Mouse (Mus musculus) spleen, adult 2 months (tissue): ENCODE measurements around the gene Cog4. TPM values are rescaled to one million over a fixed set of nuclear protein-coding genes. Genes with fewer than 3 reads are reported as not detected.

Experiments
- DNase-seq, 2 experiments: peaks; one replicate each; pipeline versions ENCODE4 v3.0.0 to v3.0.0-alpha.2; 2012 to 2021; ENCODE audit warnings: low spot score in 2 of 2, low read depth in 1 of 2
- H3K27ac ChIP-seq: fragments of 200-500 bp; 2 replicates; pipeline ENCODE4 v1.5.1; 2012; ENCODE audit warnings: low read length, inconsistent platforms; ENCODE audit not compliant: insufficient read depth
- H3K27me3 ChIP-seq: fragments of 200-500 bp; 2 replicates; pipeline ENCODE4 v1.6.1; 2012; ENCODE audit warnings: mild to moderate bottlenecking, moderate library complexity, low read length, inconsistent platforms; ENCODE audit not compliant: control insufficient read depth, insufficient read depth
- H3K36me3 ChIP-seq: fragments of 200-500 bp; 2 replicates; pipeline ENCODE4 v1.6.1; 2012; ENCODE audit warnings: mild to moderate bottlenecking, low read length, inconsistent platforms; ENCODE audit not compliant: control insufficient read depth, insufficient read depth
- H3K4me1 ChIP-seq: fragments of 200-500 bp; 2 replicates; pipeline ENCODE4 v1.6.1; 2011; ENCODE audit warnings: inconsistent platforms; ENCODE audit not compliant: control insufficient read depth, insufficient read depth, insufficient read length
- H3K4me3 ChIP-seq: fragments of 200-500 bp; 2 replicates; pipeline ENCODE4 v1.5.1; 2011; ENCODE audit warnings: mild to moderate bottlenecking, inconsistent platforms; ENCODE audit not compliant: insufficient read depth, insufficient read length; ENCODE audit errors: extremely low read depth
- CTCF ChIP-seq: fragments of 200-500 bp; IDR thresholded peaks from 2 replicates; pipeline ENCODE4 v1.5.1; 2011; ENCODE audit warnings: mild to moderate bottlenecking, inconsistent platforms; ENCODE audit not compliant: insufficient read depth, insufficient read length, insufficient replicate concordance; ENCODE audit errors: extremely low read depth
- POLR2A ChIP-seq: fragments of 200-500 bp; IDR thresholded peaks from 2 replicates; pipeline ENCODE4 v1.6.1; 2011; ENCODE audit warnings: low read depth, low read length, inconsistent platforms
- WGBS: fragments of 180-500 bp; shearing (Covaris S2); methylation state at CpG from one replicate; pipeline ENCODE4 v1.1.7; 2018; 5-methylcytosine and 5-hydroxymethylcytosine counted together
- polyA plus RNA-seq: library from polyadenylated mRNA; depleted of rRNA; stranded (reverse); fragments of >200 nt; gene quantifications from 2 replicates; pipeline ENCODE4 v1.2.3, GENCODE M21; 2012

The Cog4 gene
- polyA plus RNA-seq, 1 experiment, result 15.9 TPM

DNA sequence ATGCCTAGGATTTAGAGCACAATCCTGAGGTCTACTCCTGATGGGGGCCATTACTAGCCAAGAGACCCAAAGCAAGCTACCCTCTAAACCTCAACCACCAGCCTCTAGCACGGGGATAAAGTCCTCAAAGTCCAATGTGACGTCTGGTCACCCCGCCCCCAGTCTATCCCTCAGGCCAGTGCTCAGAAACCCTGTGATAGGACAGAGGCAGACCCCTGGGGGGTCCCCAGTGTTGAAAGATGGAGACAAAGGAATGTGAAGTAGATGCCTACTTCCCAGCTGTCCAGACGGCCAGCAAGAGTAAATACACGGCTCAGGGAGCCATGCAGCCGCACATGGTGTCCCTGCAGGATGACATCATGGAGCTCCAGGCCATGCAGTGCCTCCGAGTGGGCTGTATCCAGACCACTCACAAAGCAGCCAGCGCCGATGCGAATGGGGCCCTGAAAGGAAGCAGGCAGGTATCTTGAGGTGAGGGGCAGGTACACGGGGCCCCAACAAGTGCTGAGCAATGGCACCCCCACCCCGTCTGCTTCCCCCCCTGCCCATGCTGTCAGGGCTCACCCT is 43.6 kb downstream of the Cog4 start:
- 91% methylated on average over 12 of the region's 12 CpGs for WGBS
- H3K36me3 ChIP-seq, result peaks cover 20% of the 10 kb centered on the region
- H3K4me1 ChIP-seq, result no peaks in the 10 kb centered on the region
- no peak overlapping the region for H3K4me3 ChIP-seq
- H3K27me3 ChIP-seq, result no peaks in the 10 kb centered on the region
- TF ChIP-seq CTCF, result no peak
- no peak for TF ChIP-seq POLR2A
- no peak overlapping the region for H3K27ac ChIP-seq
- DNase-seq, result no peak

DNA sequence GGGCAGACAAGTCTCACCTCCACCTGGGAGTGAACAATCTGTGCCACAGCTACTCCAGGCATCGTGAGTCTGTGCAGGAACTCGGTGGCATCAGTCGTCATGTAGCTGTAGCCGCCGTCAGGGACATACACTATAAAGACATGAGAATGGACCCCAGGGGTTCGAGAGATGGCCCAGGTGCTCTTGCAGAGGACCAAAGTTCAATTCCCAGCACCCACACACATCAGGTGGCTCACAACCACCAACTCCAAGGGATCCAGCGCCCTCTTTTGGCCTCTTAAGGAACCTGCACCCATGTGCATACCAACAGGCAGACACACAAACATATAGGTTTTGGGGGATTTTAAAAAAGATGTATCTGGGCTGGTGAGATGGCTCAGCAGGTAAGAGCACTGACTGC is 45.6 kb downstream of the Cog4 start:
- 93% methylated on average over 7 of the region's 7 CpGs for WGBS

DNA sequence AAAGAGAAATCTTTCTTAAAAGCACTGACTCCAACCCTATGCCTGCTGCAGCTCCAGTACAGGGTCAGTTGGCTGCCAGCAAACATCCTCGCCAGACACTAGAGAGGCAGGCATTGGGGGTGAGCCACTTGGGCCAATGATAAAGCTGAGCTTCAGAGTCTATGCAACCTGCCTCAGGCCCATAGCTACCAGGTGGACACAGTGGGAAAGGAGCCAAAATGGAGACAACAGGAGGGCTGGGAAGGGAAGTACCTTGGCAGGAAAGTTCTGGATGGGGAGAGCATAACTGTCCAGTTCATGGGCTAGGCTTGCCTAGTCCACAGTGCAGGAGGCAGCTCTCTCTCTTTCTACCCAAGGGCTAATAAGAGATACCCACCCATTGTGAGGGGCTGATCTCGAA is 46.5 kb downstream of the Cog4 start:
- WGBS, result 100% methylated on average over 2 of the region's 2 CpGs

More for the DNA sequence above, 45.6 kb downstream of the Cog4 start:
- TF ChIP-seq POLR2A, result no peak
- no peak for TF ChIP-seq CTCF
- peaks cover 16% of the 10 kb centered on the region for H3K36me3 ChIP-seq
- no peak overlapping the region for H3K4me3 ChIP-seq
- DNase-seq, result no peak
- H3K27ac ChIP-seq, result no peak overlapping the region
- no peaks in the 10 kb centered on the region for H3K27me3 ChIP-seq
- H3K4me1 ChIP-seq, result no peaks in the 10 kb centered on the region

DNA sequence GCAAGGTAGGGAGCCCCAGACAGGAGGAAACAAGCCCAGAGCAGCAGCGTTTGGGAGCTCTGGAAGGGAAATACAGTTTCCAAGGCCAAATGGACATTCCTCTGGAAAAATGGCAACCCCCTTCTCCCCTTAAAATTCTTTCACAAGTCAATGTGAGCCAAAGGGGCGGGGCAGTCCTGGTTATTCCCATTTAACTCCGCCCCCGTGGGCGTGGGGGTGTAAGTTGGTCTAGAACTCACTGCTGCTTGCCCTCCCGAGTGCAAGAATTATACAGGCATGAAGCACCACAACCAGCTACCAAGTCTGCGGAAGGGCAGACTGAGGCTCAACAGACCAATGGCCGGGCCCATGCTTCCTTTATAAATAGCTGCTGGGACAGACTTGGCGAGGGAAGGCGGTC is 48.5 kb downstream of the Cog4 start:
- Histone ChIP-seq H3K4me1 (no peaks in the 10 kb centered on the region), H3K36me3 (peaks cover 10% of the 10 kb centered on the region; the same call in 1 of the 2 replicates), H3K27me3 (no peaks in the 10 kb centered on the region), H3K27ac (no peak overlapping the region), H3K4me3 (no peak overlapping the region)
- WGBS, result 88% methylated on average over 10 of the region's 10 CpGs
- TF ChIP-seq CTCF, result no peak
- no peak for TF ChIP-seq POLR2A
- no peak for DNase-seq

More for the DNA sequence above, 46.5 kb downstream of the Cog4 start:
- H3K4me3 ChIP-seq, result no peak overlapping the region
- no peak for TF ChIP-seq CTCF
- no peak for TF ChIP-seq POLR2A
- no peak overlapping the region for H3K27ac ChIP-seq
- no peak for DNase-seq
- no peaks in the 10 kb centered on the region for H3K27me3 ChIP-seq
- H3K4me1 ChIP-seq, result no peaks in the 10 kb centered on the region
- peaks cover 12% of the 10 kb centered on the region for H3K36me3 ChIP-seq

GRCm38 (mm10) chr8:110895254-110895653 is 48.9 kb downstream of the Cog4 start:
- Histone ChIP-seq H3K4me3 (no peak overlapping the region), H3K4me1 (no peaks in the 10 kb centered on the region), H3K36me3 (peaks cover 6% of the 10 kb centered on the region; the same call in 1 of the 2 replicates), H3K27me3 (no peaks in the 10 kb centered on the region), H3K27ac (no peak overlapping the region)
- WGBS, result 86% methylated on average over 8 of the region's 9 CpGs
- TF ChIP-seq CTCF (no peak), POLR2A (no peak)
- no peak for DNase-seq

- 96% methylated on average over 13 of the region's 13 CpGs for WGBS
- no peak overlapping the region for H3K27ac ChIP-seq
- H3K27me3 ChIP-seq, result no peaks in the 10 kb centered on the region
- peaks cover 5% of the 10 kb centered on the region; the same call in 1 of the 2 replicates for H3K36me3 ChIP-seq
- H3K4me3 ChIP-seq, result no peak overlapping the region
- TF ChIP-seq POLR2A (no peak), CTCF (no peak)
- DNase-seq, result no peak
- H3K4me1 ChIP-seq, result no peaks in the 10 kb centered on the region
These were observed 49.4 kb downstream of the Cog4 start for GRCm38 (mm10) chr8:110895812-110896211.

DNA sequence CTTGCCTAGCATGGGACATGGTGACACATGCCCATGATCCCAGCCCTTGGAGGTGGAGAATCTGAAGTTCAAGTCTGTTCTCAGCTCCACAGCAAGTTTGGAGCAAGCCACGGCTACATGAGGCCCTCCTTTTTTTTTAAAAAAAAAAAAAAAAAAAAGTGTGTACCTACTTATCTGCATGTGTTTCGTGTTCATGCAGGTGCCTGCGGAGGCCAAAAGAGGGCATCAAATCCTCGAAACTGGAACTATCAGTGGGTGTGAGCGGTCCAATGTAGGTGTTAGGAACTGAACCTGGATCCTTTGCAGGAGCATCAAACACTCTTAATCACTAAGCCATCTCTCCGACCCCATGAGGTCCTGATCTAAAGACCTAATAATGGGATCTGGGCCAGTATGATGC is 51.1 kb downstream of the Cog4 start:
- H3K27ac ChIP-seq, result no peak overlapping the region
- no peak for DNase-seq
- no peaks in the 10 kb centered on the region for H3K27me3 ChIP-seq
- 94% methylated on average over 6 of the region's 6 CpGs for WGBS
- peaks cover 5% of the 10 kb centered on the region; the same call in 1 of the 2 replicates for H3K36me3 ChIP-seq
- no peak overlapping the region for H3K4me3 ChIP-seq
- TF ChIP-seq CTCF (no peak), POLR2A (no peak)
- H3K4me1 ChIP-seq, result no peaks in the 10 kb centered on the region
